Mouse (Mus musculus) kidney, adult 2 months (tissue): Measurements from ENCODE around the gene Camk2d.

Experiments used
- CTCF ChIP-seq: fragments of 200-500 bp; conservative IDR thresholded peaks from 2 replicates; pipeline ENCODE4 v1.5.1; 2011; ENCODE audit warnings: low read depth, mild to moderate bottlenecking, control low read depth, low read length, moderate library complexity, mixed read lengths; ENCODE audit not compliant: insufficient read depth, insufficient read length
- POLR2A ChIP-seq: fragments of 200-500 bp; IDR thresholded peaks from one replicate; pipeline ENCODE4 v1.6.1; 2011; ENCODE audit warnings: low read depth, low read length, control low read depth

DNA sequence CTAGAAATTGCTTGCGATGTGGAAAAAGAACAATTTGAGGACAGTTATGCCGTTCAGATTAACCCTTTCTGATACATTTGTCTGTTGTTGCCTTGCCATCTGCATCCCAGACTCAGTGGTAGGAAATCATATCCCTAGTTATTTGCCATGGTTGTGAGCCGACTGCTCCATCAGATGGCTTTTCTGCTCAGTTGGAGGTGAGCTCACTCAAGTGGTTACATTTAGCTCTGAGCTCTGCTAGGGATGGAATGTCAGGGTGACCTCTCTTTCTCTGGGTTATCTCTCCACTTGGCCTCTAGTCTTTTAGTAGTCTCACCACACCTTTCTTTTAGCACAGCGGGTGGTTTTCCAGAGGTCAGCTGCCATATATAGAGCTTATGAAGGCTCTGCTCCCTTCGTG, 127.4 kb downstream of the Camk2d start:
- no peak for TF ChIP-seq CTCF
- TF ChIP-seq POLR2A: no peak
